Mouse (Mus musculus) MEL (cell line): ENCODE measurements around the gene Polr1d. TPM values are rescaled to one million over a fixed set of nuclear protein-coding genes. Genes with fewer than 3 reads are reported as not detected.

Source experiments
- DNase-seq: peaks from one replicate; pipeline ENCODE4 v3.0.0; 2011; ENCODE audit warnings: low read depth, low spot score
- H3K27ac ChIP-seq: 2 replicates; pipeline ENCODE4 v1.5.1; 2012; ENCODE audit warnings: low read depth, mild to moderate bottlenecking, control low read depth, low read length, moderate library complexity; ENCODE audit not compliant: control insufficient read depth
- H3K27me3 ChIP-seq, 2 experiments: fragments of 150-350 bp in 1 of 2; sonication (generic) in 1 of 2; 2 replicates each; pipeline ENCODE4 v1.6.1; 2012; ENCODE audit warnings: low read length in 2 of 2, mild to moderate bottlenecking in 2 of 2, improper control_type of control experiment in 1 of 2, moderate library complexity in 1 of 2; ENCODE audit not compliant: insufficient read depth in 2 of 2, control insufficient read depth in 1 of 2
- H3K36me3 ChIP-seq, 2 experiments: 2 replicates each; pipeline ENCODE4 v1.6.1; 2012 to 2014; ENCODE audit warnings: low read length in 2 of 2, improper control_type of control experiment in 1 of 2, inconsistent platforms in 1 of 2, mild to moderate bottlenecking in 1 of 2; ENCODE audit not compliant: insufficient read depth in 2 of 2, control insufficient read depth in 1 of 2
- H3K4me1 ChIP-seq, 2 experiments: fragments of 150-350 bp in 1 of 2; sonication (generic) in 1 of 2; 2 replicates each; pipeline ENCODE4 v1.6.1; 2012; ENCODE audit warnings: low read length in 2 of 2, improper control_type of control experiment in 1 of 2, mild to moderate bottlenecking in 1 of 2; ENCODE audit not compliant: insufficient read depth in 2 of 2, control insufficient read depth in 1 of 2
- H3K4me3 ChIP-seq, 2 experiments: fragments of 150-350 bp in 1 of 2; sonication (generic) in 1 of 2; 2 replicates each; pipeline ENCODE4 v1.5.1; 2012; ENCODE audit warnings: low read depth in 2 of 2, low read length in 2 of 2, mild to moderate bottlenecking in 2 of 2, moderate library complexity in 2 of 2, control low read depth in 1 of 2, improper control_type of control experiment in 1 of 2; ENCODE audit not compliant: control insufficient read depth in 1 of 2, insufficient read depth in 1 of 2
- H3K79me2 ChIP-seq: 2 replicates; pipeline ENCODE4 v1.6.1; 2012; ENCODE audit warnings: mild to moderate bottlenecking, low read length, moderate library complexity; ENCODE audit not compliant: control insufficient read depth, poor library complexity, insufficient read depth
- H3K9ac ChIP-seq: 2 replicates; pipeline ENCODE4 v1.6.1; 2012; ENCODE audit warnings: low read depth, mild to moderate bottlenecking, control low read depth, low read length, moderate library complexity; ENCODE audit not compliant: control insufficient read depth, poor library complexity, severe bottlenecking
- H3K9me3 ChIP-seq: fragments of 150-350 bp; sonication (generic); replicated peaks from 2 replicates; pipeline ENCODE4 v1.6.1; 2012; ENCODE audit warnings: mild to moderate bottlenecking, low read length, improper control_type of control experiment, moderate library complexity; ENCODE audit not compliant: insufficient read depth
- CHD2 ChIP-seq: IDR thresholded peaks from 2 replicates; pipeline ENCODE4 v1.6.1; 2011; ENCODE audit warnings: low read length, improper control_type of control experiment
- EP300 ChIP-seq, 2 experiments: IDR thresholded peaks; 2 replicates each; pipeline ENCODE4 v1.6.1; 2011; ENCODE audit warnings: improper control_type of control experiment in 2 of 2, low read length in 2 of 2, low read depth in 1 of 2, mild to moderate bottlenecking in 1 of 2
- ETS1 ChIP-seq: IDR thresholded peaks from 2 replicates; pipeline ENCODE4 v1.6.1; 2012; ENCODE audit warnings: low read depth, mild to moderate bottlenecking, inconsistent platforms, low read length, improper control_type of control experiment, moderate library complexity
- GABPA ChIP-seq: IDR thresholded peaks from 2 replicates; pipeline ENCODE4 v1.6.1; 2012; ENCODE audit warnings: low read depth, mild to moderate bottlenecking, inconsistent platforms, low read length, improper control_type of control experiment, moderate library complexity
- GATA1 ChIP-seq: IDR thresholded peaks from 2 replicates; pipeline ENCODE4 v1.6.1; 2011; ENCODE audit warnings: low read depth, low read length, improper control_type of control experiment
- JUND ChIP-seq: IDR thresholded peaks from 2 replicates; pipeline ENCODE4 v1.6.1; 2011; ENCODE audit warnings: low read depth, mild to moderate bottlenecking, improper control_type of control experiment, low read length
- MXI1 ChIP-seq: IDR thresholded peaks from 2 replicates; pipeline ENCODE4 v1.6.1; 2011; ENCODE audit warnings: mild to moderate bottlenecking, low read depth, low read length, improper control_type of control experiment
- MYB ChIP-seq: IDR thresholded peaks from 2 replicates; pipeline ENCODE4 v1.6.1; 2011; ENCODE audit warnings: mild to moderate bottlenecking, low read depth, low read length, improper control_type of control experiment
- POLR2A ChIP-seq, 2 experiments: IDR thresholded peaks; 2 replicates each; pipeline ENCODE4 v1.6.1; 2011 to 2012; ENCODE audit warnings: low read length in 2 of 2, mild to moderate bottlenecking in 2 of 2, control low read depth in 1 of 2, improper control_type of control experiment in 1 of 2, low read depth in 1 of 2, moderate library complexity in 1 of 2; ENCODE audit not compliant: control insufficient read depth in 1 of 2, insufficient read depth in 1 of 2, poor library complexity in 1 of 2
- POLR2AphosphoS2 ChIP-seq: IDR thresholded peaks from 2 replicates; pipeline ENCODE4 v1.6.1; 2011; ENCODE audit warnings: low read length, improper control_type of control experiment
- SIN3A ChIP-seq: IDR thresholded peaks from 2 replicates; pipeline ENCODE4 v1.6.1; 2012; ENCODE audit warnings: low read length, improper control_type of control experiment, inconsistent platforms
- TBP ChIP-seq: IDR thresholded peaks from 2 replicates; pipeline ENCODE4 v1.8.0; 2011; ENCODE audit warnings: low read depth, low read length, improper control_type of control experiment
- TCF12 ChIP-seq: IDR thresholded peaks from 2 replicates; pipeline ENCODE4 v1.6.1; 2014; ENCODE audit warnings: low read depth, mild to moderate bottlenecking, inconsistent platforms, low read length, improper control_type of control experiment, moderate library complexity
- USF2 ChIP-seq, 2 experiments: IDR thresholded peaks; 2 replicates each; pipeline ENCODE4 v1.6.1; 2011 to 2012; ENCODE audit warnings: improper control_type of control experiment in 2 of 2, low read length in 2 of 2, borderline replicate concordance in 1 of 2, inconsistent platforms in 1 of 2, low read depth in 1 of 2, mild to moderate bottlenecking in 1 of 2; ENCODE audit not compliant: insufficient read depth in 1 of 2
- ZKSCAN1 ChIP-seq: IDR thresholded peaks from 2 replicates; pipeline ENCODE4 v1.6.1; 2012; ENCODE audit warnings: low read depth, mild to moderate bottlenecking, inconsistent platforms, low read length, improper control_type of control experiment, moderate library complexity
- polyA plus RNA-seq, 2 experiments: library from polyadenylated mRNA; stranded (reverse) in 1 of 2; unstranded in 1 of 2; fragments of >175 nt in 1 of 2; fragments of >200 nt in 1 of 2; gene quantifications; 2 replicates each; pipeline versions ENCODE4 v1.2.1 to v1.2.4; 2012; ENCODE audit warnings: low replicate concordance in 2 of 2, low read depth in 1 of 2; ENCODE audit not compliant: insufficient read length in 2 of 2, insufficient read depth in 1 of 2, missing spikeins in 1 of 2
- total RNA-seq: library from RNA; depleted of rRNA; stranded (reverse); fragments of 300-350 nt; gene quantifications from 2 replicates; pipeline ENCODE4 v1.2.3, GENCODE M21; 2012

The Polr1d gene
- total and polyA plus RNA-seq, 3 experiments = 185 to 506 (median 388) TPM

GRCm38 (mm10) chr5:147098667-147099066 is 21.8 kb downstream of the Polr1d start (continued):
- TF ChIP-seq POLR2A (IDR thresholded peaks at IDR 0.05; ENCODE audit: control insufficient read depth in 1 of 2, insufficient read depth in 1 of 2, low read depth in 1 of 2, low read length in 2 of 2, poor library complexity in 1 of 2) = no peak

GRCm38 (mm10) chr5:147100180-147100579 is 23.3 kb downstream of the Polr1d start:
- Histone ChIP-seq H3K79me2 (no peaks in the 10 kb centered on the region), H3K36me3 (peaks cover 0 to 30% of the 10 kb centered on the region in 2 experiments; a peak in 2 of 4 replicates)
- no peak for TF ChIP-seq MXI1
- no peak for TF ChIP-seq POLR2A (IDR thresholded peaks at IDR 0.05; ENCODE audit: control insufficient read depth in 1 of 2, insufficient read depth in 1 of 2, low read depth in 1 of 2, low read length in 2 of 2, poor library complexity in 1 of 2)
- TF ChIP-seq SIN3A = no peak

GRCm38 (mm10) chr5:147102295-147102694 is 25.4 kb downstream of the Polr1d start:
- Histone ChIP-seq H3K4me1 (no peaks in the 10 kb centered on the region), H3K27me3 (no peaks in the 10 kb centered on the region)
- TF ChIP-seq MYB (no peak), GABPA (no peak), POLR2AphosphoS2 (no peak), TCF12 (no peak), GATA1 (no peak), ETS1 (no peak), ZKSCAN1 (no peak), CHD2 (no peak), EP300 (IDR thresholded peaks at IDR 0.05; ENCODE audit: low read depth in 1 of 2, low read length in 2 of 2) (no peak), SIN3A (no peak), JUND (no peak), USF2 (IDR thresholded peaks at IDR 0.05; ENCODE audit: borderline replicate concordance in 1 of 2, insufficient read depth in 1 of 2, low read depth in 1 of 2, low read length in 2 of 2) (no peak), TBP (no peak)
- TF ChIP-seq, all 39 proteins: peak for 0
- H3K4me3 ChIP-seq = no peak overlapping the region
- H3K27ac ChIP-seq = no peak overlapping the region
- H3K9ac ChIP-seq = no peak overlapping the region
- H3K9me3 ChIP-seq = no peaks in the 10 kb centered on the region
- DNase-seq = no peak
- H3K79me2 ChIP-seq = no peaks in the 10 kb centered on the region
- H3K36me3 ChIP-seq = peaks cover 0 to 32% of the 10 kb centered on the region in 2 experiments; a peak in 2 of 4 replicates

More at GRCm38 (mm10) chr5:147100180-147100579, 23.3 kb downstream of the Polr1d start:
- H3K27ac ChIP-seq = no peak overlapping the region
- H3K4me1 ChIP-seq = no peaks in the 10 kb centered on the region
- H3K4me3 ChIP-seq = no peak overlapping the region
- no peak overlapping the region for H3K9ac ChIP-seq
- no peaks in the 10 kb centered on the region for H3K9me3 ChIP-seq
- DNase-seq = no peak
- H3K27me3 ChIP-seq = no peaks in the 10 kb centered on the region
